Mouse (Mus musculus): ENCODE measurements around the gene Hsh2d. TPM values are rescaled to one million over a fixed set of nuclear protein-coding genes. Genes with fewer than 3 reads are reported as not detected.

Hsh2d gene
- total and polyA plus RNA-seq, 2 experiments from 2014 or later, result not detected

- no peak; the same call in 1 of the 2 replicates for TF ChIP-seq CTCF (IDR thresholded peaks at IDR 0.05; ENCODE audit: low read depth)
- H3K4me2 ChIP-seq (ENCODE audit: low read depth, low read length), result peak within 1 kb of the TSS; percentile 92
- peak within 1 kb of the TSS; percentile 97 for H3K4me3 ChIP-seq (ENCODE audit: low read length)
- H3K9ac ChIP-seq (replicated peaks; ENCODE audit: low read length), result peak within 1 kb of the TSS; percentile 98
- no peaks in the 10 kb centered on the region for H3K27me3 ChIP-seq (ENCODE audit: insufficient read depth, low read length)
- H3K36me3 ChIP-seq (ENCODE audit: insufficient read depth, low read length), result no peaks in the 10 kb centered on the region
- WGBS, result under 1% methylated on average over 82 of the region's 82 CpGs
- DNase-seq (ENCODE audit: low spot score), result peak; percentile 100
- no peaks in the 10 kb centered on the region for H3K9me3 ChIP-seq (ENCODE audit: low read length)
- ATAC-seq, result peak; percentile 99
- H3K27ac ChIP-seq, result peak within 1 kb of the TSS; percentile 92
- H3K4me1 ChIP-seq (ENCODE audit: insufficient read depth, low read length), result peaks cover 13% of the 10 kb centered on the region
These were observed 28.4 kb upstream of the Hsh2d start, which contains the start of gene Rab8a for GRCm38 (mm10) chr8:72160707-72161697. TSS of gene Rab8a (plus strand) at chr8:72161200.

DNA sequence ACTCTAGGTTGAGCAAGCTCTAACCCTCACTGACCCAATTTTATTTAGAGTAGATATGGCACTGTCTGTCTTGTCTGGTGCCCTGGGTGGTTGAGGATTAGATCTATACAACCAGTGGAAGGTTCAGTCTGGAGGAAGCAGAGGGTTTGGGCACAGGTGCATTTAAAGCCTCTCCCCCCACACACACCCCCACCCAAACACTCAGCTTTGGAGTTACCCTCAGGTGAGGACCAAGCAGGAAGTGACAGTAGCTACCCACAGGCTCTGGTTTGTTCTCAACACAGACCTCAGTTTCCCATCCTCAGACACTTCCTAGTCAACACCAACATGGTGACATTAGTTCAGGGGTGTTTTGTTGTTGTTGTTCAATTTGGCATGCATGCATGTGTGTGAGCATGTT is 26.6 kb upstream of the Hsh2d start:
- Histone ChIP-seq H3K27me3 (ENCODE audit: insufficient read depth, low read length) (no peaks in the 10 kb centered on the region), H3K27ac (no peak overlapping the region), H3K9ac (replicated peaks; ENCODE audit: low read length) (no peak overlapping the region), H3K9me3 (ENCODE audit: low read length) (no peaks in the 10 kb centered on the region), H3K4me1 (ENCODE audit: insufficient read depth, low read length) (peaks cover 13% of the 10 kb centered on the region), H3K36me3 (ENCODE audit: insufficient read depth, low read length) (no peaks in the 10 kb centered on the region), H3K4me3 (ENCODE audit: low read length) (no peak overlapping the region), H3K4me2 (ENCODE audit: low read depth, low read length) (peak overlapping the region; percentile 92; the same call in 1 of the 2 replicates)
- no peak for TF ChIP-seq CTCF (IDR thresholded peaks at IDR 0.05; ENCODE audit: low read depth)
- ATAC-seq (no peak), DNase-seq (ENCODE audit: low spot score) (no peak)

DNA sequence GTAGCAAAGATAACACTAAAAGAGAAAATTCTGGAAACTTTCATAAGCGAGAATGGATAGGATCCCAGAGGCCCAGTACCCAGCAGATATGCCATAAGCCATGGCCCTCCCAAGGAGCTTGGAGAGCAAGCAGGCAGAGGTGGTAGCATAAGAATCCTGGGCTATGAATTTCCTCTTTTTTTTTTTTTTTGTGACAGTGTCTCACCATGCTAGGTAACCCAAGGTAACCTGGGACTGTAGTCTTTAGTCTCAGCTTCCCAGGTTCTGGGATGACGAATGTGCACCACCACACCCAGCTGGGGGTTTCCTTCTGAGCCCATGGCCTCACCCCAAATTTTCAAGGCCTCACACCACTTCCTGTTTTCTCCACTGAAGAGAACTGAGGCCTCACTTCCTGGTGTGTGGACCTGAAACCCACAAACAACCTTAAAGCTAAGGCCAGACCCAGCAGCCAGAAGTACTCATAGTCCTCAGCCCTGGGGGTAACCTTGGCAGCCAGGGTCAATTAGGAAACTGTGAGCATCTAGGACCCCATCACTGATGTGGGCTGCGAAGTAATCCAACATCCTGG is 20.3 kb upstream of the Hsh2d start:
- no peak for TF ChIP-seq CTCF (IDR thresholded peaks at IDR 0.05; ENCODE audit: low read depth)
- no peaks in the 10 kb centered on the region for H3K4me1 ChIP-seq (ENCODE audit: insufficient read depth, low read length)
- ATAC-seq (no peak), DNase-seq (ENCODE audit: low spot score) (no peak)
- peaks cover 54% of the 10 kb centered on the region for H3K36me3 ChIP-seq (ENCODE audit: insufficient read depth, low read length)
- no peak overlapping the region for H3K4me3 ChIP-seq (ENCODE audit: low read length)
- no peak overlapping the region for H3K27ac ChIP-seq
- WGBS, result 85% methylated on average over 3 of the region's 3 CpGs
- no peak overlapping the region for H3K4me2 ChIP-seq (ENCODE audit: low read depth, low read length)
- no peaks in the 10 kb centered on the region for H3K9me3 ChIP-seq (ENCODE audit: low read length)
- H3K9ac ChIP-seq (replicated peaks; ENCODE audit: low read length), result no peak overlapping the region
- H3K27me3 ChIP-seq (ENCODE audit: insufficient read depth, low read length), result no peaks in the 10 kb centered on the region

GRCm38 (mm10) chr8:72169681-72170249 is 19.7 kb upstream of the Hsh2d start:
- ATAC-seq (no peak), DNase-seq (ENCODE audit: low spot score) (no peak)
- H3K36me3 ChIP-seq (ENCODE audit: insufficient read depth, low read length), result peaks cover 56% of the 10 kb centered on the region
- H3K4me2 ChIP-seq (ENCODE audit: low read depth, low read length), result no peak overlapping the region
- no peaks in the 10 kb centered on the region for H3K4me1 ChIP-seq (ENCODE audit: insufficient read depth, low read length)
- H3K27ac ChIP-seq, result no peak overlapping the region
- H3K27me3 ChIP-seq (ENCODE audit: insufficient read depth, low read length), result no peaks in the 10 kb centered on the region
- no peak overlapping the region for H3K9ac ChIP-seq (replicated peaks; ENCODE audit: low read length)
- no peak for TF ChIP-seq CTCF (IDR thresholded peaks at IDR 0.05; ENCODE audit: low read depth)
- no peak overlapping the region for H3K4me3 ChIP-seq (ENCODE audit: low read length)
- H3K9me3 ChIP-seq (ENCODE audit: low read length), result no peaks in the 10 kb centered on the region
- 86% methylated on average over 3 of the region's 3 CpGs for WGBS

DNA sequence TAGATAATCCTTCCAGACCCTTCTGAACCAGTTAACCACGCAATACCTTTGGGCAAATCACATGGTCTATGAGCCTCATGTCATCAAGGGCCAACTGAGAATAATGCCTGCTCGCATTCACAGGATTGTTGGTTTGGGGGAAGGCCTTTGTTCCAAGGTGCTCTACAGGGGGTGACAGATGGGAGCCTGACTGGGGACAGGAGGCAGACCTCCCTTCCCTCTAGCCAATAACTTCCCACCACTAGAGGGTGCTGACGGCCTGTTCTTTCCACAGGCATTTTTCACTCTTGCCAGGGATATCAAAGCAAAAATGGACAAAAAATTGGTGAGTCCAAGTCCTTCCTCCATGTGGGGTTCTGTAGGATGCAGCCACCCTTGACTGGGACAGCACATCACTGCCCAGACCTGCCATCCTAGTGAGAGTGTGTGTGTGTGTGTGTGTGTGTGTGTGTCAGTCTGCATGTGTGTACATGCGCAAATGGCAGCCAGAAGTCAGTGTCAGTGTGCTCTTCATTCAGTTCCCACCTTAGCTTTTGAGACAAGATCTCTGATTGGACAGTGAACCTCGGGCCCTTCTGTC is 12.0 kb upstream of the Hsh2d start:
- Histone ChIP-seq H3K4me1 (ENCODE audit: insufficient read depth, low read length) (no peaks in the 10 kb centered on the region), H3K27ac (peak overlapping the region; percentile 20; the same call in 1 of the 2 replicates), H3K4me2 (ENCODE audit: low read depth, low read length) (no peak overlapping the region), H3K27me3 (ENCODE audit: insufficient read depth, low read length) (no peaks in the 10 kb centered on the region), H3K9me3 (ENCODE audit: low read length) (no peaks in the 10 kb centered on the region), H3K9ac (replicated peaks; ENCODE audit: low read length) (no peak overlapping the region), H3K36me3 (ENCODE audit: insufficient read depth, low read length) (peaks cover 65% of the 10 kb centered on the region), H3K4me3 (ENCODE audit: low read length) (no peak overlapping the region)
- DNase-seq (ENCODE audit: low spot score) (peak; percentile 81), ATAC-seq (peak; percentile 75)
- peak; percentile 89 for TF ChIP-seq CTCF (IDR thresholded peaks at IDR 0.05; ENCODE audit: low read depth)
- 52% methylated on average over 5 of the region's 5 CpGs for WGBS

- 32% methylated on average over 2 of the region's 2 CpGs for WGBS
- H3K36me3 ChIP-seq (ENCODE audit: insufficient read depth, low read length), result peaks cover 18% of the 10 kb centered on the region; the same call in 1 of the 2 replicates
- ATAC-seq, result peak; percentile 81
These were observed 5.8 kb upstream of the Hsh2d start for GRCm38 (mm10) chr8:72183554-72184202.

More at GRCm38 (mm10) chr8:72183554-72184202, 5.8 kb upstream of the Hsh2d start:
- DNase-seq (ENCODE audit: low spot score), result peak; percentile 45
- Histone ChIP-seq H3K9me3 (ENCODE audit: low read length) (no peaks in the 10 kb centered on the region), H3K9ac (replicated peaks; ENCODE audit: low read length) (no peak overlapping the region), H3K4me3 (ENCODE audit: low read length) (no peak overlapping the region), H3K27me3 (ENCODE audit: insufficient read depth, low read length) (no peaks in the 10 kb centered on the region), H3K4me2 (ENCODE audit: low read depth, low read length) (no peak overlapping the region), H3K4me1 (ENCODE audit: insufficient read depth, low read length) (no peaks in the 10 kb centered on the region), H3K27ac (no peak overlapping the region)
- no peak for TF ChIP-seq CTCF (IDR thresholded peaks at IDR 0.05; ENCODE audit: low read depth)
